ENCODE assay signal across 8 mouse cellular contexts in the genomic region with DNA sequence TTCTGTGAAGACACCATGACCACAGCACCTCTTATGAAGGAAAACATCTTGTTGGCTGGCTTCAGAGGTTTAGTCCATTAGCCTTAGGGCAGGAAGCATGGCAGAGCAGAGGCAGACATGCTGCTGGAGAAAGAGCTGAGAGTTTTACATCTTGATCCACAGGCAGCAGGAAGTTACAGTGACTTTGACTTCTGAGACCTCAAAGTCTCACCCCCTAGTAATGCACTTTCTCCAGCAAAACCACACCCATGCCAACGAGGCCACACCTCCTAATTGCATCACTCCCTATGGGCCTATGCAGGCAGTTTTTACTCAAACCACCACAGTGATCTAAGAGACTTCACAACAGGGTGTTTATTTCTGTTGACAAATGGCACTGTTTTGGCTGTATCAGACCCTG. TPM values are rescaled to one million over a fixed set of nuclear protein-coding genes. Genes with fewer than 3 reads are reported as not detected.
DNase-seq lines count a peak whose midpoint lies in the region; ATAC-seq and TF ChIP-seq lines count a peak whose summit lies in the region.

No protein-coding gene starts in this region.

- DNase-seq in adrenal gland, postnatal 10 days = peak; percentile 55
- DNase-seq in adrenal gland, adult 2 months = no peak
- peak; percentile 38 for DNase-seq in R1 (ENCODE audit: low read depth, low spot score)
- no peak for DNase-seq in kidney, postnatal 0 days (ENCODE audit: low spot score)
- no peak for DNase-seq in cerebellum, postnatal 4 days (ENCODE audit: low spot score in 2 of 2)
- DNase-seq in right cerebral cortex, adult 2 months (ENCODE audit: low spot score in 2 of 2) = no peak
- DNase-seq in midbrain, embryonic 14.5 days = no peak

- no peak for TF ChIP-seq CTCF in kidney, postnatal 0 days (IDR thresholded peaks at IDR 0.05; ENCODE audit: low read depth)

- H3K4me2 ChIP-seq in kidney, postnatal 0 days (ENCODE audit: low read length) = no peak overlapping the region
- H3K4me2 ChIP-seq in midbrain, embryonic 14.5 days (ENCODE audit: low read length) = no peak overlapping the region

- WGBS in kidney, postnatal 0 days = 21% methylated on average over 1 of the region's 1 CpGs
- 91% methylated on average over 1 of the region's 1 CpGs for WGBS in midbrain, embryonic 14.5 days

- H3K27ac ChIP-seq in kidney, postnatal 0 days = peak overlapping the region; percentile 73
- no peak overlapping the region for H3K27ac ChIP-seq in midbrain, embryonic 14.5 days (replicated peaks; ENCODE audit: low read depth, low read length)

- no peaks in the 10 kb centered on the region for H3K27me3 ChIP-seq in kidney, postnatal 0 days (ENCODE audit: insufficient read depth, low read length)
- no peaks in the 10 kb centered on the region for H3K27me3 ChIP-seq in midbrain, embryonic 14.5 days (ENCODE audit: control insufficient read depth, insufficient read depth, low read length)

- H3K9ac ChIP-seq in kidney, postnatal 0 days (ENCODE audit: low read depth, low read length) = no peak overlapping the region
- no peak overlapping the region for H3K9ac ChIP-seq in midbrain, embryonic 14.5 days (replicated peaks; ENCODE audit: low read length)

- ATAC-seq in kidney, postnatal 0 days (replicated peaks; ENCODE audit: low FRiP score, low read depth) = no peak
- ATAC-seq in monocyte, adult 5-6 weeks (replicated peaks; ENCODE audit: insufficient number of reproducible peaks, low FRiP score, low TSS enrichment, poor library complexity, severe bottlenecking) = peak; percentile 88
- no peak for ATAC-seq in midbrain, embryonic 14.5 days (ENCODE audit: low FRiP score, low TSS enrichment)

- H3K4me1 ChIP-seq in kidney, postnatal 0 days (replicated peaks; ENCODE audit: insufficient read depth, low read length) = peaks cover 5% of the 10 kb centered on the region; the same call in 1 of the 2 replicates
- no peaks in the 10 kb centered on the region for H3K4me1 ChIP-seq in midbrain, embryonic 14.5 days (ENCODE audit: control insufficient read depth, insufficient read depth, low read length)

- H3K9me3 ChIP-seq in kidney, postnatal 0 days (replicated peaks; ENCODE audit: low read length) = no peaks in the 10 kb centered on the region
- no peaks in the 10 kb centered on the region for H3K9me3 ChIP-seq in midbrain, embryonic 14.5 days (ENCODE audit: control insufficient read depth, low read length)

- peaks cover 15% of the 10 kb centered on the region; the same call in 1 of the 2 replicates for H3K36me3 ChIP-seq in kidney, postnatal 0 days (ENCODE audit: insufficient read depth, low read length)
- H3K36me3 ChIP-seq in midbrain, embryonic 14.5 days (ENCODE audit: control insufficient read depth, insufficient read depth, low read length) = peaks cover 8% of the 10 kb centered on the region; the same call in 1 of the 2 replicates

- no peak overlapping the region for H3K4me3 ChIP-seq in kidney, postnatal 0 days (replicated peaks; ENCODE audit: low read depth, low read length)
- H3K4me3 ChIP-seq in midbrain, embryonic 14.5 days (replicated peaks; ENCODE audit: low read depth, low read length) = no peak overlapping the region

RNA-seq across cellular contexts. Expression of gene Apoa1, which starts 53.1 kb away (rescaled TPM):
- total RNA-seq in adrenal gland, postnatal 10 days (2021) = 1,000 to 10,000 TPM; 1,779 to 4,788 TPM
- 10 to 100 TPM in 1 of 2 experiments, 1 to 10 TPM in 1; 1.7 to 37.3 TPM for total RNA-seq in adrenal gland, adult 2 months (2021)
- polyA plus RNA-seq in adrenal gland, adult 2 months (2012; rRNA removed) = 0.75 and 5.6 TPM in 2 replicates
- 5.5 and 6.7 TPM in 2 replicates for polyA plus RNA-seq in kidney, postnatal 0 days (2015; fragmentation: Nextera tagmentation; extraction: Ambion mirVana)
- total RNA-seq in monocyte, adult 5-6 weeks (2017) = not detected in 3 replicates
- 4.2 and 5.4 TPM in 2 replicates for polyA plus RNA-seq in midbrain, embryonic 14.5 days (2014; fragmentation: Nextera tagmentation; extraction: Ambion mirVana)

Comparison
In these comparisons a context has a peak if more than half of its experiments do, and no peak if none do; other contexts are left out.
1. DNase-seq: peak in adrenal gland, postnatal 10 days (single experiment) and R1 (single experiment); none in adrenal gland, adult 2 months (single experiment), kidney, postnatal 0 days (single experiment), cerebellum, postnatal 4 days (0 of 2), right cerebral cortex, adult 2 months (0 of 2) and midbrain, embryonic 14.5 days (single experiment).
2. RNA of gene Apoa1, which starts 53.1 kb away (total RNA-seq): 1,779 to 4,788 TPM in adrenal gland, postnatal 10 days; 1.7 to 37.3 TPM in adrenal gland, adult 2 months and not detected in monocyte, adult 5-6 weeks; every median in the first group is over 10 times any median in the second.